Mouse (Mus musculus) megakaryocyte, embryonic 14.5 days (primary cell): ENCODE data around the gene Pla2r1. TPM values are rescaled to one million over a fixed set of nuclear protein-coding genes. Genes with fewer than 3 reads are reported as not detected.

Source experiments
- H3K27me3 ChIP-seq: replicated peaks from 2 replicates; pipeline ENCODE3; 2012; ENCODE audit warnings: inconsistent platforms
- H3K36me3 ChIP-seq: replicated peaks from 2 replicates; pipeline ENCODE3; 2012; ENCODE audit warnings: low read length, inconsistent platforms, mixed read lengths
- H3K4me1 ChIP-seq: 2 replicates; pipeline ENCODE4 v1.6.1; 2012; ENCODE audit warnings: inconsistent platforms
- H3K4me3 ChIP-seq: replicated peaks from 2 replicates; pipeline ENCODE3; 2012; ENCODE audit warnings: moderate library complexity, mild to moderate bottlenecking, inconsistent platforms
- H3K9me3 ChIP-seq: 2 replicates; pipeline ENCODE4 v1.6.1; 2012; ENCODE audit warnings: inconsistent platforms
- FLI1 ChIP-seq: IDR thresholded peaks from 2 replicates; pipeline ENCODE4 v1.6.1; 2012; ENCODE audit warnings: low read length, inconsistent platforms, mixed read lengths
- GATA1 ChIP-seq: IDR thresholded peaks from 3 replicates; pipeline ENCODE4 v1.6.1; 2012; ENCODE audit warnings: mixed read lengths, low read length, inconsistent platforms, borderline replicate concordance
- polyA plus RNA-seq: library from polyadenylated mRNA; stranded (reverse); fragments of >175 nt; gene quantifications from 2 replicates; pipeline ENCODE4 v1.2.3, GENCODE M21; 2012; ENCODE audit warnings: low replicate concordance; ENCODE audit not compliant: insufficient read depth

Pla2r1 gene
- polyA plus RNA-seq, 1 experiment, result not detected

DNA sequence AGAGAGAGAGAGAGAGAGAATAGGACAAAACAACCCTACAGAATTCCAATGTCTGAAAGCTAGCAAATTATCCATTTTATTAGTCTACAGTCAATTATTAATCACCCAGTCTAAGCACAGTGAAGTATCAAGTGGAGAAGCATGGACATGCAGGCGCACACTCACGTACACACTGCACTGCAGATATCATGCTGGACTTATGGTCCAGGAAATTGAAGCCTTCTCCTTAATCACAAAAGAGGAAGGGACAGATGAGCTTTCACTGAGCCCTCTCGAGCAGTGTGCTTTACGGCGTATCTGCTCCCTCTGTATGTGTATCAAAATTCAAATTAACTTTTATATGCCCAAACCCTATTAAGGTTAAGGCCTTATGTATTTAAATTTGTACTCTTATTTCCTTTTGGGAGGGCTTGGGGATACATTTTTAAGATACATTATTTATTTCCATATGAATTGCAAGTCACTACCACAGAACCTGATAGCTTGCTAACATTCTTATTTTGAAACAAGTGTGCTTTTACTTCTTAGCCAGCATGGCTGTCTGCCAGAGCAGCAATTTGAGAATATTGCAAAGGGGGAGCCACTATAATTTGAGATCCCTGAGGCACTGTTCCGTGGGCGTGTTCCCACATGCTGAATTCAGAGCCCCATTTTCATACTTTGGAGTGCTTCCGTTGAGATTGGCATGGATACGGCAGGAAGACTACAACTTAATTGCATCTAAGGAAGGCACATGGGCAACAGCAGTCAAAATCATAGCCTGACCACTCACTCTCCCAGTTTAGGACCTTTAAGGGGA is 108.2 kb downstream of the Pla2r1 start:
- TF ChIP-seq GATA1, result no peak
- no peak for TF ChIP-seq FLI1

DNA sequence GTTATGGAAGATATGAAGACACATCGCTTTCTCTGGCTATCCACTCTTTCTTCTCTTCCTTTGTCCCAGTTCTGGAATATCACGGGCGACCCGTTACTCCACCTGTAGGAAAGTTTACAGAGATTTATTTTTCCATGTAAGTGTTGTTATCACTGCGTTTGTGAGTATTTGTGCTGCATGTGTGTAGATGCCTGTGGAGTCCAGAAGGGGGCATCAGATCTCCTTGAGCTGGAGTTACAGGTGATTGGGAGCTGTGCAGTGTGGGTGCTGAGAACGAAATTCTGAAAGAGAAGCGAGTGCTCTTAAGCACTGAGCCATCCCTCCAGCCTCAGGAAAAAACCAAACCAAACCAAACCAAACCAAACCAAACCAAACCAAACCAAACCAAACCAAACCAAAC is 109.8 kb downstream of the Pla2r1 start:
- Histone ChIP-seq H3K4me1 (no peaks in the 10 kb centered on the region), H3K36me3 (no peaks in the 10 kb centered on the region), H3K4me3 (no peak overlapping the region), H3K27me3 (peaks cover 2% of the 10 kb centered on the region), H3K9me3 (no peaks in the 10 kb centered on the region)
- TF ChIP-seq FLI1 (no peak), GATA1 (no peak)

More for the DNA sequence above, 108.2 kb downstream of the Pla2r1 start:
- Histone ChIP-seq H3K4me3 (no peak overlapping the region), H3K9me3 (no peaks in the 10 kb centered on the region; the same call in 1 of the 2 replicates), H3K4me1 (peaks cover 5% of the 10 kb centered on the region), H3K36me3 (no peaks in the 10 kb centered on the region), H3K27me3 (peaks cover 6% of the 10 kb centered on the region)

DNA sequence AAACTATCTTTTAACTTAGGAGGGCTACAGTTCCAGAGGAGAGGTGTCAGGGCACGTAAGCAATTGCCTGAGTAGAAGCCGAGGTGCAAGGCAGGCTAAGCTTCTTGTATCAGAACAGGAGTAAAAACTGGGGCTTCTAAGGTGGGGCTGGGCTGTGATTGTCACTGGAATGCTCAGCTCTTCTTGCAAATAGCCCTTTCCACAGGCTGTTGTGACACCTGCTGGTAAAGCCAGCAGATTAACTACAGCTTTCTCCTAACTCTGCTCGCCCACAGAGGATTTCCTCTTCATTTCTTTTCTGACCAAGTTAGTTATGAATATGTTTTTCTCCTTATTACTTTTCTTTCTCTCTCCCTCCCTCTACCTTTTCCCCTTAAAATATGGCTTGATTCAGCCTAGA is 111.2 kb downstream of the Pla2r1 start:
- H3K9me3 ChIP-seq, result no peaks in the 10 kb centered on the region
- H3K4me3 ChIP-seq, result no peak overlapping the region
- no peaks in the 10 kb centered on the region for H3K36me3 ChIP-seq
- TF ChIP-seq GATA1 (no peak), FLI1 (no peak)
- H3K27me3 ChIP-seq, result peaks cover 1% of the 10 kb centered on the region
- H3K4me1 ChIP-seq, result no peaks in the 10 kb centered on the region

DNA sequence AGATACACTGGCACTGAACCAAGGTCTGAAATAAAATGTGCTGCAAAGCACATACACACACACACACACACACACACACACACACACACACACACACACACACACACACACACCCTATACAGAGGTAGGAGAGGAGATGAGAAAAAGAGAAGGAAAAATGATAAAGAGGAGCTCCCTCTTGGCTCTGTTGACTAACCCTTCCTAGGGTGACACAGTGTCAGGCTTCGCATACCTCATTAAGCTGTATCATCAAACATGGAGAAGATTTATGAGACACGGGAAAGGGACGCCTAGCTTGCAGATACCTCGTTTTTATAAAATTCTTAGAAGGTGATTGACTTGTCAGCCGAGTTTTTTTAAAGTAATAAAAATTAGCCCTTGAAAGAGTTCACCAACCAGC is 116.3 kb downstream of the Pla2r1 start:
- no peak for TF ChIP-seq GATA1
- no peak for TF ChIP-seq FLI1
- no peaks in the 10 kb centered on the region for H3K36me3 ChIP-seq
- H3K9me3 ChIP-seq, result no peaks in the 10 kb centered on the region
- H3K27me3 ChIP-seq, result peaks cover 3% of the 10 kb centered on the region
- no peaks in the 10 kb centered on the region for H3K4me1 ChIP-seq
- no peak overlapping the region for H3K4me3 ChIP-seq

DNA sequence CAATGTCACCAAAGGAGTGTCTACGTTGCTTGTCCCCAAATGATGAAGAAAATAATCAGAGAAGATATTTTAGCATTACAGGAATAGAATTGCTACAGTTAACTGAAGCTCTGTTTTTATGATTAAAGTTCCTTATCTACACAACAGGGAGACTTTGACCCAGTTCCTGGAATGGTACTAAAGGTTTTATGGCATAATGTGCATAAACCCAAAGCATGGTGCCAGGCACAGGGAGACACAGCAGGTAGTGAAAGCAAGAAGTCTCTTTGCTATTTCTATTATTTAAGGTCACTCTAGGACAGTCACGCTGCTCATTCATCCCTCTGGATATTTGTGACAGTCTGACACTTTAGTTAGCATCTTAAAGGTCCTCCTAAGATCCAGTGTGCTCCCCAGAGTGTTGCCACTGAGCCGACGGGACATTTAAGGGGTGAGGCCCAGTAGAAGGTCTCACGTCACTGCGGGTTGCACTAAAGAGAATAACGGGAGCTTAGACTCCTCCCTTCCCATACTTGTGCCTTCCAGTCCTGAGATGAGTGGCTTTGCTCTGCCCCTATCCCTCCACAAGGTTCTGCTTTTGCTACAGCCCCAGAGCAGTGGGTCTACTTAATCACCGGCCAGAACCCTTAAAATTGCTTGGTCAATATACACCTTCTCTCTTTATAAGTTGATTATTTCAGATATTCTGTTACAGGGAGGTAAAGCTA is 122.6 kb downstream of the Pla2r1 start:
- TF ChIP-seq GATA1 (no peak), FLI1 (no peak)
- peaks cover 5% of the 10 kb centered on the region for H3K27me3 ChIP-seq
- H3K4me3 ChIP-seq, result no peak overlapping the region
- H3K36me3 ChIP-seq, result no peaks in the 10 kb centered on the region
- H3K4me1 ChIP-seq, result no peaks in the 10 kb centered on the region
- no peaks in the 10 kb centered on the region for H3K9me3 ChIP-seq

DNA sequence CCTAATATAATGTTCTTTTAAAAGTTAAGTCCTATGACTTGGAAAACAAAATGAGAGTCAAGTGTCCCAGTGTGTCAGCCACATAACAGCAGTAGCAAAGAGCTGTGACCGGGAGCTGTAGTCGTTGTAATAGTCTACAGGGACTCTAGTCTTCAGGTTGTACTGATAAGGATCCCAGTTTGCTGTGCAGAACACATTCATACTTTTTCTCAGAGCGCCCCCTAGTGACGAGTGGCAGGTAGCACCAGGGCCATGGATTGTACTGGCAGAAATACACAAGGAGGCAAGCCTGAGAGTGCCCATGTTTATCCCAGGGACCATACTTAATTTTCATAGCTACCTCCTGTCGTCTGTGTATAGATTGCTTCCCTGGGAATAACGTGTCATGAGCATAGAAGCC is 135.0 kb downstream of the Pla2r1 start:
- no peaks in the 10 kb centered on the region for H3K9me3 ChIP-seq
- H3K4me3 ChIP-seq, result no peak overlapping the region
- H3K36me3 ChIP-seq, result no peaks in the 10 kb centered on the region
- TF ChIP-seq GATA1 (no peak), FLI1 (no peak)
- H3K27me3 ChIP-seq, result peaks cover 3% of the 10 kb centered on the region
- H3K4me1 ChIP-seq, result no peaks in the 10 kb centered on the region

DNA sequence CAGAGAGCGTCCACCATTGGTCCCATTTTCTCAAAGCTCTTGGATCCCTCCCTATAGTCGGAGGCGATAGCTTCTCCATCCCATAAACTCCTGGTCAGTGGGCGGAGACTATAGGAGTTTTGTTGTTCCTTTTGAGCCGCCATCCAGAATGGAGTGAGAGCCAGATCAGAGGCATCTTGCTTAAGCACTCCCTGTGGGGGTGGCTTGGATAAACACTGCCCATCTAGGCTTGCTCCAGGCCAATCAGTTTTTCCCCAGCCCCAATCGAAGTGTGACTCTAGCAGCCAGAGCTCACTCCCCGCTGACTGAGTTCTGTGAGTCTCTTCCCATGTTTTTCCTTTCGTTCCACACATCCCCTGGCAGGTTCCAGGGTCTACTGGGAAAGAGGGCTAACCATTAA is 138.8 kb downstream of the Pla2r1 start:
- Histone ChIP-seq H3K9me3 (no peaks in the 10 kb centered on the region), H3K4me1 (no peaks in the 10 kb centered on the region), H3K27me3 (no peaks in the 10 kb centered on the region), H3K4me3 (no peak overlapping the region), H3K36me3 (no peaks in the 10 kb centered on the region)
- no peak for TF ChIP-seq FLI1
- no peak for TF ChIP-seq GATA1

DNA sequence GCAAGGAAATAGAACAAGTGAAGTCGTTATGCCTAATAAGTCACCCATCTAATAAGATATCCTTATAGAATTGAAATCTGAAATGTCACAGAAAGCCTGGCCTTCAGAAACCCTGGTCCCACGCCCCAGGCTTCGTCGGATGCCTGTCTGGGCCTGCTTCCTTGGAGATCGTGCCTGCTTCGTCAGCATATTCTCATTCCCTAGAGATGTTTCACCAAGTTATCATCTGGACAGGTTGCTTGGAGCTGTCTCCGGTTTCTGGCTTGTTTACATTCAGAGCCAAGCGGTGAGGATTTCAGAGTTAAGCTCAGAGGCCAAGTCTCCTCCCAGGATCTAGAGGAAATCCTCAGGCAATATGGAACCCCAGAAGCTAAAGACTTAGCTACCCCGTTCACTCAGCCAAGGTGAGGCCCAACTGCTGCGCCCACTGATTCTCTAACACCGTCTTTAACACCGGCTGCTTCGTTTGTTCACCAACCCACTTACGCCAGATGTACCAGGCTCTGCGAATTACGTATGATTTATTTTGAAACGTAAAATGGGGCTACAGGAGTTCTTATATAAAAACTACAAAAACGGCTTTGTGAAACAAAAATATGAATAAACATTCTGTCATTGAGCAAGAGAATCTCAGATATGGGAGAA is 140.0 kb downstream of the Pla2r1 start:
- H3K9me3 ChIP-seq, result no peaks in the 10 kb centered on the region
- H3K4me1 ChIP-seq, result no peaks in the 10 kb centered on the region
- H3K27me3 ChIP-seq, result no peaks in the 10 kb centered on the region
- TF ChIP-seq GATA1, result no peak
- no peak for TF ChIP-seq FLI1
- H3K36me3 ChIP-seq, result no peaks in the 10 kb centered on the region
- H3K4me3 ChIP-seq, result no peak overlapping the region

DNA sequence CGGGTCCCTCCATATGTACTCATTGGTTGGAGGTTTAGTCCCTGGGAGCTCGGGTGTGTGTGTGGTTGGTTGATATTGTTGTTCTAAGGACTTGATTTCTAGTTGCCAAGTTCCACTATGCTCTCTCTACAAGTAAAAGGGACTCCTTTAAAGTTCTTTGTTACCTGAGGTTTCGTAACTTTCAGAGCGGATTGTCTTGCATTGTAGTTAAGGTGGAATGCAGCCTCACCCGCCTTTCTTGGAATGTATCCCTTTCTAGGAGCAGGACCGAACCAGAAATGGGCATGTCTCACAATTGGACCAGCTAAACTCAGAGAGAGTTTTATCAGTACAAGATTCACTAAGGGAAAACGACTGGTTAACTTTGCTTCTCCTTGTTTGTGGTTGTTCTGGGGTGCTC is 141.9 kb downstream of the Pla2r1 start:
- TF ChIP-seq FLI1 (no peak), GATA1 (no peak)
- no peak overlapping the region for H3K4me3 ChIP-seq
- H3K27me3 ChIP-seq, result no peaks in the 10 kb centered on the region
- H3K4me1 ChIP-seq, result no peaks in the 10 kb centered on the region
- H3K36me3 ChIP-seq, result no peaks in the 10 kb centered on the region
- H3K9me3 ChIP-seq, result no peaks in the 10 kb centered on the region
